Mouse (Mus musculus) midbrain, postnatal 0 days (tissue): ENCODE measurements at regions not wholly inside any gene's neighbourhood (a gene's known extent, or its start where the extent isn't known, plus 50 kb on each side); places are given as distances from the start of the nearest gene placed in this dataset.

Experiments used
- ATAC-seq: fragments of 200-750 bp; cut with Nextera tagmentation; 2 replicates; pipeline ENCODE4 v1.8.0; 2017; ENCODE audit warnings: moderate number of reproducible peaks, mild to moderate bottlenecking, moderate TSS enrichment, moderate library complexity; ENCODE audit not compliant: low FRiP score
- DNase-seq: peaks from one replicate; pipeline ENCODE4 v3.0.0-alpha.2; 2015; ENCODE audit warnings: low spot score
- H3K27ac ChIP-seq: fragments of 300-500 bp; sonication (generic); 2 replicates; pipeline ENCODE4 v1.5.1; 2014; ENCODE audit warnings: low read depth, mild to moderate bottlenecking, low read length, mixed read lengths
- H3K27me3 ChIP-seq: fragments of 300-500 bp; sonication (generic); 2 replicates; pipeline ENCODE4 v1.6.1; 2014; ENCODE audit warnings: low read length, control low read depth, mixed read lengths; ENCODE audit not compliant: insufficient read depth
- H3K36me3 ChIP-seq: fragments of 300-500 bp; sonication (generic); 2 replicates; pipeline ENCODE4 v1.6.1; 2014; ENCODE audit warnings: low read length, control low read depth, mixed read lengths; ENCODE audit not compliant: insufficient read depth
- H3K4me1 ChIP-seq: fragments of 300-500 bp; sonication (generic); 2 replicates; pipeline ENCODE4 v1.6.1; 2014; ENCODE audit warnings: mild to moderate bottlenecking, control low read depth, antibody characterized with exemption, low read length, mixed read lengths; ENCODE audit not compliant: insufficient read depth
- H3K4me2 ChIP-seq: fragments of 300-500 bp; sonication (generic); 2 replicates; pipeline ENCODE4 v1.6.1; 2014; ENCODE audit warnings: low read depth, mild to moderate bottlenecking, low read length, mixed read lengths; ENCODE audit not compliant: poor library complexity, severe bottlenecking
- H3K4me3 ChIP-seq: fragments of 300-500 bp; sonication (generic); 2 replicates; pipeline ENCODE4 v1.5.1; 2014; ENCODE audit warnings: low read depth, mild to moderate bottlenecking, low read length, moderate library complexity
- H3K9ac ChIP-seq: fragments of 300-500 bp; sonication (generic); replicated peaks from 2 replicates; pipeline ENCODE4 v1.6.1; 2014; ENCODE audit warnings: mild to moderate bottlenecking, low read length, moderate library complexity, mixed read lengths; ENCODE audit not compliant: poor library complexity, severe bottlenecking
- H3K9me3 ChIP-seq: fragments of 300-500 bp; sonication (generic); 2 replicates; pipeline ENCODE4 v1.6.1; 2016; ENCODE audit warnings: low read length, control low read depth
- CTCF ChIP-seq: IDR thresholded peaks from 2 replicates; pipeline ENCODE4 v1.5.1; 2016; ENCODE audit warnings: antibody characterized with exemption, mild to moderate bottlenecking
- WGBS: fragments of 180-500 bp; shearing (Covaris S2); extraction: QIAGEN DNeasy Blood & Tissue Kit; methylation state at CpG from one replicate; pipeline ENCODE4 v1.1.7; 2014; 5-methylcytosine and 5-hydroxymethylcytosine counted together

- Histone ChIP-seq H3K4me1 (no peaks in the 10 kb centered on the region), H3K4me2 (no peak overlapping the region), H3K9ac (no peak overlapping the region), H3K27me3 (no peaks in the 10 kb centered on the region), H3K36me3 (no peaks in the 10 kb centered on the region), H3K9me3 (no peaks in the 10 kb centered on the region), H3K4me3 (no peak overlapping the region), H3K27ac (no peak overlapping the region)
- WGBS, result 38% methylated on average over 5 of the region's 5 CpGs
- TF ChIP-seq CTCF, result peak; percentile 73
- no peak for ATAC-seq
- DNase-seq, result peak; percentile 58
Measured at GRCm38 (mm10) chr3:53729810-53730209, 72.7 kb upstream of the Frem2 start.

GRCm38 (mm10) chr3:53729131-53729530, 72.0 kb upstream of the Frem2 start:
- ATAC-seq (no peak), DNase-seq (no peak)
- 96% methylated on average over 10 of the region's 10 CpGs for WGBS
- no peaks in the 10 kb centered on the region for H3K4me1 ChIP-seq
- no peaks in the 10 kb centered on the region for H3K27me3 ChIP-seq
- H3K9ac ChIP-seq, result no peak overlapping the region
- H3K36me3 ChIP-seq, result no peaks in the 10 kb centered on the region
- H3K27ac ChIP-seq, result no peak overlapping the region
- H3K4me2 ChIP-seq, result no peak overlapping the region
- no peak overlapping the region for H3K4me3 ChIP-seq
- no peak for TF ChIP-seq CTCF
- H3K9me3 ChIP-seq, result no peaks in the 10 kb centered on the region

GRCm38 (mm10) chr3:53727737-53728136, 70.6 kb upstream of the Frem2 start:
- WGBS, result 84% methylated on average over 1 of the region's 1 CpGs

GRCm38 (mm10) chr3:53707101-53707500, 49.9 kb upstream of the Frem2 start:
- no peaks in the 10 kb centered on the region for H3K4me1 ChIP-seq
- ATAC-seq, result no peak
- 79% methylated on average over 3 of the region's 3 CpGs for WGBS

More at GRCm38 (mm10) chr3:53727737-53728136, 70.6 kb upstream of the Frem2 start:
- TF ChIP-seq CTCF, result no peak
- DNase-seq (no peak), ATAC-seq (no peak)
- no peak overlapping the region for H3K9ac ChIP-seq
- H3K27me3 ChIP-seq, result no peaks in the 10 kb centered on the region
- no peaks in the 10 kb centered on the region for H3K36me3 ChIP-seq
- H3K9me3 ChIP-seq, result no peaks in the 10 kb centered on the region
- H3K4me1 ChIP-seq, result no peaks in the 10 kb centered on the region
- no peak overlapping the region for H3K4me3 ChIP-seq
- no peak overlapping the region for H3K4me2 ChIP-seq
- no peak overlapping the region for H3K27ac ChIP-seq

More at GRCm38 (mm10) chr3:53707101-53707500, 49.9 kb upstream of the Frem2 start:
- Histone ChIP-seq H3K9ac (no peak overlapping the region), H3K27ac (no peak overlapping the region), H3K9me3 (no peaks in the 10 kb centered on the region), H3K4me2 (no peak overlapping the region), H3K4me3 (no peak overlapping the region), H3K36me3 (no peaks in the 10 kb centered on the region), H3K27me3 (no peaks in the 10 kb centered on the region)
- no peak for TF ChIP-seq CTCF
- no peak for DNase-seq
